Mouse (Mus musculus): ENCODE measurements around the gene Rad51c. TPM values are rescaled to one million over a fixed set of nuclear protein-coding genes. Genes with fewer than 3 reads are reported as not detected.
A peak's percentile ranks its signal among the peaks of the same experiment; 100 is the strongest.
"Not testable (repeated sequence)": the region's sequence is repeated elsewhere in the genome, so short reads cannot be mapped to it uniquely, and the experiment has no call there.

Gene Rad51c
- polyA plus RNA-seq, 1 experiment from 2014 or later = 15.4 TPM

DNA sequence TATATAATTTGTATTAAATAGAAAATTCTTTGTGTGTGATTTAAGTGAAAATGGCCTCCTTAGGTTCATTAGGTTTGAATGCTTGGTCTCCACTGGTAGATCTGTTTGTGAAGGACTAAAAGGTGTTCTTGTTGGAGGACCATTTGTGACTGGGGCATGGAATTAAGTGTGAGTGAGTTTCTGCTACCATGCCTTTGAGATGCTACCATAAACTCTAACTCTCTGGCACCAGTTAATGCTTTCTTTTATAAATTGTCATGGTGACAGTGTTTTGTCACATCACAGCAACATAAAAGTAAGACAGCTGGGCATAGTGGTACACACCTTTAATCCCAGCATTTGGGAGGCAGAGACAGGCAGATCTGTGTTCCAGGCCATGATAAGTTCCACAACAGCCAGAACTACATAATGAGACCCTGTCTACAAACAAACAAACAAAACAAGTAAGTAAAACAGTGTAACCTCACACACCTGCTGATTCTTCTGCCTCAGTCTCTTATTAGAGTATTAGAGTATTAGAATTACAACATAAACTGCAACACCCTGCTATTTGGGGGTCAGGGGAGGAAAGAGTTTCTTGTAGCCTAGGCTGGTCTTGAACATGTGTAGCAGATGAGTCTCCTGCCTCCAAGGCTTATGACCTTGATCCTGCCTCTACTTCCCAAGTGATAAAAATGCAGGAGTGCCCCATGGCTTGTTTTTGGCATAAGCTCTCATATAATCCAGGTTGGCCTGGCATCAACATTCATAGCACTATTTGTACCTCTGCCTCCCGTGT lies 22.7 kb upstream of the Rad51c start:
- no peak overlapping the region for H3K27ac ChIP-seq
- 64% methylated on average over 1 of the region's 1 CpGs for WGBS
- peaks cover 4% of the 10 kb centered on the region; the same call in 1 of the 2 replicates for H3K4me1 ChIP-seq
- no peaks in the 10 kb centered on the region for H3K27me3 ChIP-seq (ENCODE audit: low read depth, poor library complexity, severe bottlenecking)
- no peak overlapping the region for H3K4me3 ChIP-seq
- H3K36me3 ChIP-seq = no peaks in the 10 kb centered on the region
- H3K9me3 ChIP-seq (replicated peaks) = no peaks in the 10 kb centered on the region
- no peak for DNase-seq (ENCODE audit: low spot score)

DNA sequence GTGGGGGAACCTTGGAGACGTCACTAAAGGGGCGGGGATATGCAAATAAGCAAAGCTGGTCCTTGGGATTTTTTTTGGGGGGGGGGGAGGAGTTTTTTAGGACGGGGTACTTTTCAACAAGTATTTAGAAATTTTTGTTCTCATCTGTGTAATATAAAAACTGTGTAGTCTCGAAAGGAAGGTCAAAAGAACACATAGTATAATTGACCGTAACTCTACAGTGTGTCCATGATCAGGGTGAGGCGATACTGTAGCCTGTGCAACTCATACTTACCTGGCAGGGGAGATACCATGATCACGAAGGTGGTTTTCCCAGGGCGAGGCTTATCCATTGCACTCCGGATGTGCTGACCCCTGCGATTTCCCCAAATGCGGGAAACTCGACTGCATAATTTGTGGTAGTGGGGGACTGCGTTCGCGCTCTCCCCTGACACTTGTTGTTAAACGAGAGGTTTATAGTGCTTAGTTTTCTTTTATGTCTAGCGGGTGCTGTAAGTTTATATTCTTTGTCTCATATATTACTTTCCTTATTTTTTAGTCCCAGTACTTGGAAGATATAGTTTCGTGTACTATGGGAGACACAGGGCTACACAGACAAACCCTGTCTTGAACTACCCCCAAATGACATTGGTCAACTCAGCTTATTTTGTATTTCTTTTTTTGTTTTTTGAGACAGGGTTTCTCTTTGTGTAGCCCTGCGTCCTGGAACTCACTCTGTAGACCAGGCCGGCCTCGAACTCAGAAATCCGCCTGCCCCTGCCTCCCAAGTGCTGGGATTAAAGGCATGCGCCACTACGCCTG lies 21.9 kb upstream of the Rad51c start:
- H3K4me3 ChIP-seq = peak overlapping the region; percentile 49
- not testable (repeated sequence) for H3K9me3 ChIP-seq (replicated peaks); H3K36me3 ChIP-seq; H3K27me3 ChIP-seq (ENCODE audit: low read depth, poor library complexity, severe bottlenecking)
- H3K27ac ChIP-seq = peak overlapping the region; percentile 92
- 1% methylated on average over 24 of the region's 24 CpGs for WGBS
- H3K4me1 ChIP-seq = peaks cover 10% of the 10 kb centered on the region
- DNase-seq (ENCODE audit: low spot score) = peak; percentile 71

GRCm38 (mm10) chr11:87426121-87426449 lies 21.3 kb upstream of the Rad51c start:
- Histone ChIP-seq H3K27ac (peak overlapping the region; percentile 92), H3K4me3 (peak overlapping the region; percentile 49), H3K36me3 (no peaks in the 10 kb centered on the region), H3K4me1 (peaks cover 12% of the 10 kb centered on the region), H3K27me3 (ENCODE audit: low read depth, poor library complexity, severe bottlenecking) (no peaks in the 10 kb centered on the region), H3K9me3 (replicated peaks) (no peaks in the 10 kb centered on the region)
- no peak for DNase-seq (ENCODE audit: low spot score)
- WGBS = 1% methylated on average over 7 of the region's 7 CpGs

DNA sequence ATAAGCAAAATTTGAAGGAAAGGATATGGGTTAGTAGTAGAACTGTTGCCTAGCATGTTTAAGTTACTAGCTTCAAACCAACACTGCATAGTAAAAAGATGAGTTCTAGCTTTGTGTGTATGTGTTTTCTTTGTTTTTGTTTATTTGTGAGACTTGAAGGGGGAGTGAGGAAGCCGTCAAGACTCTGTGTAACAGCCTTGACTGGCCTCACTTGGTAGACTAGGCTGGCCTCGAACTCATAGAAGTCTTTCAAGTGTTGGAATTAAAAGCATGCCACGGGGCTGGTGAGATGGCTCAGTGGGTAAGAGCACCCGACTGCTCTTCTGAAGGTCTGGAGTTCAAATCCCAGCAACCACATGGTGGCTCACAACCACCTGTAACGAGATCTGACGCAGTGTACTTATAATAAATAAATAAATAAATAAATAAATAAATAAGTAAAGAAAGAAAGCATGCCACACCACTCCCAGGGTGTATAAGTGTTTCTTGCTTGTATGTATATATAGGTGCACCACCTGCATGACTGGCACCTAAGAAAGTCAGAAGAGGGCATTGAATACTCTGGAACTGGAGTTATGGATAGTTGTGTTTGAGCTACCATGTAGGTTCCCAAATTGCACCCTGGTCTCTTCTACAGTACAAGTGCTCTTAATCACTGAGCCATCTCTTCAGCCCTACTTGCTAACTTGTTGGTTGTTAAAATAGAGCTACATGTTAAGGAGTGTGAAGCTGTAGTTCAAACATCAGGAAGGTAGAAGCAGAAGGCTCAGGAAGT lies 19.0 kb upstream of the Rad51c start:
- no peaks in the 10 kb centered on the region for H3K9me3 ChIP-seq (replicated peaks)
- H3K27me3 ChIP-seq (ENCODE audit: low read depth, poor library complexity, severe bottlenecking) = no peaks in the 10 kb centered on the region
- WGBS = 63% methylated on average over 6 of the region's 6 CpGs
- H3K36me3 ChIP-seq = no peaks in the 10 kb centered on the region
- no peak overlapping the region for H3K4me3 ChIP-seq
- H3K27ac ChIP-seq = no peak overlapping the region
- no peak for DNase-seq (ENCODE audit: low spot score)
- H3K4me1 ChIP-seq = peaks cover 12% of the 10 kb centered on the region

DNA sequence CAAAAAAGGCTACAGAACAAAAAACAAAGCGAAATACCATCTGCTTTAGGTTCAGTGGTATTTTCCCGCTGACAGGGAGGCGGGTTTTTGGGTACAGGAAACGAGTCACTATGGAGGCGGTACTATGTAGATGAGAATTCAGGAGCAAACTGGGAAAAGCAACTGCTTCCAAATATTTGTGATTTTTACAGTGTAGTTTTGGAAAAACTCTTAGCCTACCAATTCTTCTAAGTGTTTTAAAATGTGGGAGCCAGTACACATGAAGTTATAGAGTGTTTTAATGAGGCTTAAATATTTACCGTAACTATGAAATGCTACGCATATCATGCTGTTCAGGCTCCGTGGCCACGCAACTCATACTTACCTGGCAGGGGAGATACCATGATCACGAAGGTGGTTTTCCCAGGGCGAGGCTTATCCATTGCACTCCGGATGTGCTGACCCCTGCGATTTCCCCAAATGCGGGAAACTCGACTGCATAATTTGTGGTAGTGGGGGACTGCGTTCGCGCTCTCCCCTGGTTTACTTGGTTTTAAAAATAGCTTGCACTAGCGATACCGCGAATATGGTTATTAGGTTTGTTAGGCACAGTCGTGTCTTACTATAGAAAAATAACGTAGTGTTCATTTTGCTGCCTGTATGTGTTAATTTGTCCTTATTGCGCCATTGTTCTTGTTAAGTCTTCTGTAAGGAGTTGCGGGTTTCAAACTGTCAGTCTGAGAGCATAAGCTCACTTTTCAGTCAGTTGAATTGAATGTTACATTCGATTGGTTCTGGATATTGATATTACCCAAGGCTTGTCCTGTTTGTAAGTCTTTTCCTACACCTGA lies 18.0 kb upstream of the Rad51c start:
- H3K4me3 ChIP-seq = peak overlapping the region; percentile 44
- H3K9me3 ChIP-seq (replicated peaks) = no peaks in the 10 kb centered on the region
- H3K27me3 ChIP-seq (ENCODE audit: low read depth, poor library complexity, severe bottlenecking) = no peaks in the 10 kb centered on the region
- peaks cover 12% of the 10 kb centered on the region for H3K4me1 ChIP-seq
- peak; percentile 69 for DNase-seq (ENCODE audit: low spot score)
- under 1% methylated on average over 26 of the region's 26 CpGs for WGBS
- H3K36me3 ChIP-seq = no peaks in the 10 kb centered on the region
- peak overlapping the region; percentile 89 for H3K27ac ChIP-seq

DNA sequence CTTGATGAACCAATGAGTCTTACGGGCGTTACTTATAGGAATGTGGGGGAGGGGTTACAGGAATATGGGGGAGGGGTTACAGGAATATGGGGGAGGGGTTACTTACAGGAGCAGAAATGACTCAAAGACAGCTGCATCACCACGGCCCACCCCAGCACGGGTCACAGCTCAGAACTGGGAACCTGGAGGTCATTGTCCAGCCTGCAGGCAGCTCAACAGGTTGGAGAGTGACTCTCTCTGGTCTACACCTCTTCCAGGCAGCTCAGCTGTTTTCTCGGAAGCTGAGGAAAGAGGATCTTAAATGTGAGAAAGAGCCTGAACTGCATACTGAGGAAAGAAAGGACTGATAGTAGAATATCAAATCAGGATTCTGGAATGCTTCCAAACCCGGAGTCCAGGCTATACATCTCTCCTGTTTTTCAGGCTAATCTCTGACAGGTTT lies 17.0 kb upstream of the Rad51c start:
- peaks cover 12% of the 10 kb centered on the region for H3K4me1 ChIP-seq
- no peaks in the 10 kb centered on the region for H3K9me3 ChIP-seq (replicated peaks)
- peak overlapping the region; percentile 89 for H3K27ac ChIP-seq
- H3K36me3 ChIP-seq = no peaks in the 10 kb centered on the region
- H3K4me3 ChIP-seq = peak overlapping the region; percentile 44
- peak; percentile 57 for DNase-seq (ENCODE audit: low spot score)
- 37% methylated on average over 6 of the region's 6 CpGs for WGBS
- no peaks in the 10 kb centered on the region for H3K27me3 ChIP-seq (ENCODE audit: low read depth, poor library complexity, severe bottlenecking)

DNA sequence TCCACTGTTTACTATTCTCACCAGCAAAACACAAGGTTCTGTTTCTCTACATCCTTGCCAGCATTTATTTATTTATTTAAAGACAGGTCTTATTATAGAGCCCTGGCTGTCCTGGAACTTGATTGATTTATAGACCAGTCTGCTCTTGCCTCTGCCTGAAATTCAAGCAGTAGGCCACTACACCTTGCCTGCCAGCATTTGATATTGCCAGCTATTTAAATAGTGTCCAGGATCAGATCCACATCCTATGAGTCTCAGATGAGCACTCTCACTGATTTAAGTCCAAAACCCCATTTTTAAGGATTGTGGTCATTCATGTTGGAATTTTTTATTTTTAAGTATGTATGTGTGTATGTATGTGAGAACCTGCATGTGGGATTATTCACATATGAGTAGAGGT lies 16.1 kb upstream of the Rad51c start:
- DNase-seq (ENCODE audit: low spot score) = no peak
- Histone ChIP-seq H3K27me3 (ENCODE audit: low read depth, poor library complexity, severe bottlenecking) (no peaks in the 10 kb centered on the region), H3K9me3 (replicated peaks) (no peaks in the 10 kb centered on the region), H3K4me3 (no peak overlapping the region), H3K4me1 (peaks cover 10% of the 10 kb centered on the region), H3K27ac (no peak overlapping the region), H3K36me3 (no peaks in the 10 kb centered on the region)

DNA sequence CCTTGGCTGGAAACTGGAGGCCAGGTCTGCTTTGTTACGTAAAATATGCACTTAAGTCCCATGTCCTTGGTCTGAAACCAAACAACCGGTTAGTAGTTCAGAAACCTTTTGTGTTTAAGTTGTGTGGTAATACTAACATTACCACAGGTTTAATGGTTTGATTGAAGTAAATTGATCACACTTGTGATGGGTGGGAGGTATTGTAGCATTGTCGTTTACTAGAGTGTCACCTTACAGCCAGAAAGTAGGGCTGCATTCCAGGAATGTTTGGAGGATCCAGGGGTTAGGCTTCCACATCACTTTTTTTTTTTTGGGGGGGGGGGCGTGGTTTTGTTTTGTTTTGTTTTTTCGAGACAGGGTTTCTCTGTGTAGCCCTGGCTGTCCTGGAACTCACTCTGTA lies 11.4 kb upstream of the Rad51c start:
- no peaks in the 10 kb centered on the region for H3K27me3 ChIP-seq (ENCODE audit: low read depth, poor library complexity, severe bottlenecking)
- H3K27ac ChIP-seq = no peak overlapping the region
- WGBS = 54% methylated on average over 5 of the region's 5 CpGs
- H3K9me3 ChIP-seq (replicated peaks) = no peaks in the 10 kb centered on the region
- no peak for DNase-seq (ENCODE audit: low spot score)
- no peaks in the 10 kb centered on the region for H3K36me3 ChIP-seq
- H3K4me1 ChIP-seq = no peaks in the 10 kb centered on the region
- H3K4me3 ChIP-seq = no peak overlapping the region

DNA sequence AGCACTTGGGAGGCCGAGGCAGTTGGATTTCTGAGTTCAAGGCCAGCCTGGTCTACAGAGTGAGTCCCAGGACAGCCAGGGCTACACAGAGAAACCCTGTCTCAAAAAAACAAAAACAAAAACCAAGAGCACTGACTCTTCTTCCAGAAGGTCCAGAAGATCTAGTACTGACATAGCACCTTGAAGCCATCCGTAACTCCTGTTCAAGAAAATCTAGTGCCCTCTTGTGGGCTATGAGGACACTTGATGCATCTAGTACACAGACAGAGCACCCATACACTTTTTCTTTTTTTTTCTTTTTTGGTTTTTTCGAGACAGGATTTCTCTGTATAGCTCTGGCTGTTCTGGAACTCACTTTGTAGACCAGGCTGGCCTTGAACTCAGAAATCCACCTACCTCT lies 8.7 kb upstream of the Rad51c start:
- H3K27me3 ChIP-seq (ENCODE audit: low read depth, poor library complexity, severe bottlenecking); DNase-seq (ENCODE audit: low spot score); H3K9me3 ChIP-seq (replicated peaks); H3K27ac ChIP-seq; H3K4me3 ChIP-seq; H3K36me3 ChIP-seq; H3K4me1 ChIP-seq: not testable (repeated sequence)
- 71% methylated on average over 3 of the region's 3 CpGs for WGBS

DNA sequence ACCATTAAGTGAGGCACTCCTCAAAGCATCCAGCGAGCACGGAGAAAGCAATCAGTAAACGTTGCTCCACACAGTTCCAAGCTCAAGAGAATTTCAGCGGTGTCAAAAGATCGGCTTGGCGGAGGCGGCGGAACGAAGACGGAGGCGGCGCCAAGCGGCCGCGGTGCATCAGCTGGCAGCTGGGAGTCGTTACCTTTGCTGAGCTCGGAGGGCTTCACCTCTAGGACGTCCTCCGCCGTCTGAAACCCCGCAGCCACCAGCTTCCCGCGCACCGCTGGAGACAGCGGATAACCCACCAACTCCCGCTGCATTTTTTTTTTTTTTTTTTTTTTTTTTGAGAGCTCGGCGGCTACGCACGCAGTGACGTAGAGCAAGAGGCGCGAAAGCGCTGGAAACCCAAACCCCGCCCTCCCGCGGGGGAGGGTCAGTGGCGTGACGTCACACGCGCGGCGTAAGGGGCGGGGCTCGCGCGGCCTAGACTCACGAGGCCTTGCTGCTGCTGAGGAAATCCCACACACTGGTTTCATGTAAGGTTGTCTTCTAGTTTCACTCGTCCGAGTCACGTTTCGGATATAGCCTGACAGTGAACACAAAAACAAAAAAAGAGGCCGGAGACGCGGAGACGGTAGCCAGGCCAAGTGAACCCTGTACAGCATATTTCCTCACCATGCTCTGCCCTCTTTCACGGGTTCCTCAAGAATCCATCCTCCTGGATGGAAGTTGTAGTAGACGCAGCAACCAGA lies 472 bp downstream of the Rad51c start:
- H3K36me3 ChIP-seq = peaks cover 27% of the 10 kb centered on the region
- H3K4me1 ChIP-seq = peaks cover 5% of the 10 kb centered on the region
- peak overlapping the region; percentile 94 for H3K27ac ChIP-seq
- peak overlapping the region; percentile 65 for H3K4me3 ChIP-seq
- WGBS = 3% methylated on average over 53 of the region's 58 CpGs
- DNase-seq (ENCODE audit: low spot score) = peak; percentile 99
- H3K27me3 ChIP-seq (ENCODE audit: low read depth, poor library complexity, severe bottlenecking) = no peaks in the 10 kb centered on the region
- no peaks in the 10 kb centered on the region for H3K9me3 ChIP-seq (replicated peaks)

- peaks cover 47% of the 10 kb centered on the region for H3K36me3 ChIP-seq
- no peak overlapping the region for H3K27ac ChIP-seq
- 96% methylated on average over 2 of the region's 2 CpGs for WGBS
- H3K9me3 ChIP-seq (replicated peaks) = no peaks in the 10 kb centered on the region
- H3K4me3 ChIP-seq = no peak overlapping the region
- H3K27me3 ChIP-seq (ENCODE audit: low read depth, poor library complexity, severe bottlenecking) = no peaks in the 10 kb centered on the region
- H3K4me1 ChIP-seq = no peaks in the 10 kb centered on the region
- DNase-seq (ENCODE audit: low spot score) = no peak
These were observed 6.4 kb downstream of the Rad51c start for GRCm38 (mm10) chr11:87398402-87398801.

DNA sequence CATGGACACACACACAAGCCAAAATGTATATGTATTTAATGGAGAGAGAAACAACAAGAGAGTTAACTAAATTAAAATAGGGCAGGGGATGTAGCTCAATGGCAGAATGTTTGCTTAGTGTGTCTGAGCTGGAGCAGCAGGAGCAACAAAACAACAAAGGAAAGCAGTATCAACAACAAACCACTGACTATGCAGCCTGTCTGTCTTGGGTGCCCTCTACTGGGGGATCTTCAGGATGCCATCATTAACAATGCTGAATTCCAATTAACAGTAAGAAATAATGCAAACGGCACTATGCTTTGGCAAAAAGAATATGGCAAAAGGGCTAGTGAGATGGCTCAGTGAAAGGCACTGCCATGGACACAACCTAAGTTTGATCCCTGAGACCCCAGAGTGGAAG lies 10.9 kb downstream of the Rad51c start:
- WGBS = 63% methylated on average over 1 of the region's 1 CpGs
- Histone ChIP-seq H3K4me3 (no peak overlapping the region), H3K27me3 (ENCODE audit: low read depth, poor library complexity, severe bottlenecking) (no peaks in the 10 kb centered on the region), H3K36me3 (peaks cover 39% of the 10 kb centered on the region), H3K27ac (no peak overlapping the region), H3K9me3 (replicated peaks) (no peaks in the 10 kb centered on the region), H3K4me1 (no peaks in the 10 kb centered on the region)
- no peak for DNase-seq (ENCODE audit: low spot score)
